Mouse (Mus musculus) left cerebral cortex, postnatal 25 days (tissue): ENCODE data around the gene H2-M11. TPM values are rescaled to one million over a fixed set of nuclear protein-coding genes. Genes with fewer than 3 reads are reported as not detected.

Experiments
- DNase-seq, 2 experiments: peaks; one replicate each; pipeline ENCODE4 v3.0.0; 2022; ENCODE audit warnings: low spot score in 2 of 2, mixed read lengths in 1 of 2
- intact Hi-C: fragments of 180-260 bp; cut with DNase I; formaldehyde crosslinking; loops from one replicate; pipeline ENCODE4 v1.15.1; 2025
- total RNA-seq, 2 experiments: library from RNA; stranded (reverse); gene quantifications; 2 replicates each; pipeline ENCODE4 v1.2.3; 2021

The H2-M11 gene
- not detected for total RNA-seq

DNA sequence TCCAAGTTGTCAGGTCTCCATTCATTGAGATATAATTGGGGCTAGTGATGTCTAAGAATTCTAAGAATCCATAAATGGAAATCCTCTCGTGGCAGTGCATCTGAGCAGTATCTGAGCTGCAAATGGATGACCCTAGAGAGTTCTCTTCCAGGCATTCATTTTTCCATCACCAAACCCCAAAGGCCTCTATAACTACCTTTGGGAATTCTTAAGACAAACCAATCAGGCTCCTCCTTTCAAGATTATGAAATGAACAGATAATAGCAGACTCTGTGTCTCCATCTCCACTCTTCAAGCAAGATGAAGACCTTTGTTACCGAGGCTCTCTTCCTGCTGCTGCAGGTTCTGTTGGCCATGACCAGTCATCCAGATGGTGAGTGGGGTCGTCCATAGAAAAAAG is at the start of gene H2-M11:
Gene H2-M11, plus strand, starts transcription at position 301 of the 400 bp plus-strand sequence.
- DNase-seq, result no peak
- intact Hi-C loops, result no loop called here

DNA sequence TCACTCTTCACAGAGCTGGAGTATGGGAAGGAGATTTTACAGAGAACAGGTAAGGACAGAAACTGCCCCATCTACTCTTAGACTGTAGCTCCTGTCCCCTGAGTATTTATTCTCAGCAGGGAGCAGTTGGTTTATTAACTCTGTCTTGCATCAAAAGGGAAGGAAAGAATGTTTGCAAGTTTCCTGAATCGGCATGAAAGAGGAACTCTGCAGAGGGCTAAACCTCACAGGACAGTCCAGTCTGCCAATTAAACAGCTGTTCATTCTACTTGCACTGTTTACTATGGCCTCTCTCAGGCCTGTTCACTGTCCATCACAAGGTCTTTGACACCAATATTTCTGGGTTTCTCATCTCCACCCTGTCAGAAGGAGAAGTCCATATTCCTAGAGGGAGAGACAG is 46.4 kb upstream of the H2-M11 start:
- DNase-seq, result no peak
- intact Hi-C loops, result no loop called here

DNA sequence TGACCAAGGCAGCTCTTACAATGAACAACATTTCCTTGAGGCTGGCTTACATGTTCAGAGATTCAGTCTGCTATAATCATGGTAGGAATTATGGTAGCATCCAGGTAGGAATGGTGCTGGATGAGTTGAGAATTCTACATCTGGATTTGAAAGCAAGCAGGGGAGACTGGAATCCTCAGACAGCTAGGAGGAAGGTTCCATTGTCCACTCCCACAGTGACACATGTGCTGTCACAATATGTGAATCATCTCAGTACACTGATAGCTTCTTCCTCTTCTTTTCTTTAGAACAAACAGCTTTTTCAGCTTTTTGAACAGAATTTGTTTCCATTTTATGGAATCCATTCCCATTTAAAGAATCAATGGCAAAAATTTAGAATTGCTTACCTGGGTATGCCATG is 43.0 kb upstream of the H2-M11 start:
- intact Hi-C loops, result no loop called here
- DNase-seq, result no peak

Other genes starting within 250 kb of the H2-M11 start
- gene H2-M10.1, start 220.9 kb upstream of the H2-M11 start, total RNA-seq, result not detected
- not detected for gene H2-M10.3, start 178.7 kb upstream of the H2-M11 start, total RNA-seq
- not detected for gene H2-M10.4, start 84.7 kb upstream of the H2-M11 start, total RNA-seq
- not detected for gene H2-M9, start 95.6 kb downstream of the H2-M11 start, total RNA-seq
- not detected for gene H2-M1, start 125.1 kb downstream of the H2-M11 start, total RNA-seq
- not detected for gene H2-M10.5, start 225.8 kb downstream of the H2-M11 start, total RNA-seq